Mouse (Mus musculus): ENCODE results near the gene Cep41.

DNA sequence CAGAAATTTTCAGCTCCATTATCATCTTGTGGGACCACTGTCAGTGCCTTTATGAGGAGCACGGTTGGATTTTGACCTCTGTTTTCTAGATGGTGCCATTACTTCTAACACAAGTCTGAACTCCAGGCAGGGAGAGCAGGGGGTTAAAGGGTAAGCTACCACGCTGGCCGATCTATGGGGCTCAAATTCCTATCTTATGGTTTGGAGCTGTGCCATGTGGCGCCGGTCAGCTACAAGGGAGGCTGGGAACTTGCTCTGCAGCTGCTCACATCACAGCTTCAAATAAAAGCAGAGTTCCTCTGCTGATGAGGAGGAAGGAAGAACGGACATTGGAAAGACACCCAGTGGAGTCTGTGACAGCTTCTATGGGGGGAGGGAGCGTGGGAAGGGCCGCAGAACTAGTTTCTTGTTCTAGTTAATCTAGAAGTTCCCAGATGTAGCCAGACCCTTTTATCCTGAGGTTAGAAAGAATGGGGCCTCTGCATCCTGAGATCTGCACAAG is 58.1 kb downstream of the Cep41 start:
- no peak for TF ChIP-seq CTCF (IDR thresholded peaks at IDR 0.05; ENCODE audit: borderline replicate concordance, control insufficient read depth, extremely low read depth, insufficient read depth, low read length, poor library complexity)
- TF ChIP-seq POLR2A (IDR thresholded peaks at IDR 0.05; ENCODE audit: control insufficient read depth, extremely low read depth, insufficient read depth, low read length, poor library complexity) = no peak
